Mouse (Mus musculus) midbrain, embryonic 14.5 days (tissue): ENCODE data around the gene Ofcc1. TPM values are rescaled to one million over a fixed set of nuclear protein-coding genes. Genes with fewer than 3 reads are reported as not detected.

ENCODE experiments used
- ATAC-seq: fragments of 200-750 bp; cut with Nextera tagmentation; 2 replicates; pipeline ENCODE4 v1.8.0; 2017; ENCODE audit warnings: moderate number of reproducible peaks, moderate library complexity; ENCODE audit not compliant: low FRiP score, low TSS enrichment
- DNase-seq: peaks from one replicate; pipeline ENCODE4 v3.0.0-alpha.2; 2015
- H3K27ac ChIP-seq: fragments of 300-500 bp; sonication (generic); replicated peaks from 2 replicates; pipeline ENCODE4 v1.5.1; 2014; ENCODE audit warnings: mild to moderate bottlenecking, low read depth, low read length, moderate library complexity
- H3K27me3 ChIP-seq: fragments of 300-500 bp; sonication (generic); 2 replicates; pipeline ENCODE4 v1.6.1; 2014; ENCODE audit warnings: low read length, control low read depth, mixed read lengths; ENCODE audit not compliant: control insufficient read depth, insufficient read depth
- H3K36me3 ChIP-seq: fragments of 300-500 bp; sonication (generic); 2 replicates; pipeline ENCODE4 v1.6.1; 2014; ENCODE audit warnings: low read length, control low read depth; ENCODE audit not compliant: control insufficient read depth, insufficient read depth
- H3K4me1 ChIP-seq: fragments of 300-500 bp; sonication (generic); 2 replicates; pipeline ENCODE4 v1.6.1; 2014; ENCODE audit warnings: mild to moderate bottlenecking, antibody characterized with exemption, low read length, control low read depth; ENCODE audit not compliant: control insufficient read depth, insufficient read depth
- H3K4me2 ChIP-seq: fragments of 300-500 bp; sonication (generic); 2 replicates; pipeline ENCODE4 v1.6.1; 2014; ENCODE audit warnings: mild to moderate bottlenecking, low read length, moderate library complexity
- H3K4me3 ChIP-seq: fragments of 300-500 bp; sonication (generic); replicated peaks from 2 replicates; pipeline ENCODE4 v1.5.1; 2014; ENCODE audit warnings: low read depth, low read length
- H3K9ac ChIP-seq: fragments of 300-500 bp; sonication (generic); replicated peaks from 2 replicates; pipeline ENCODE4 v1.6.1; 2014; ENCODE audit warnings: mild to moderate bottlenecking, low read length, moderate library complexity
- H3K9me3 ChIP-seq: fragments of 300-500 bp; sonication (generic); 2 replicates; pipeline ENCODE4 v1.6.1; 2016; ENCODE audit warnings: low read length, control low read depth, mixed read lengths; ENCODE audit not compliant: control insufficient read depth
- WGBS: fragments of 180-500 bp; shearing (Covaris S2); extraction: QIAGEN DNeasy Blood & Tissue Kit; methylation state at CpG from one replicate; pipeline ENCODE4 v1.1.7; 2014; 5-methylcytosine and 5-hydroxymethylcytosine counted together
- polyA plus RNA-seq: library from polyadenylated mRNA; unstranded; fragments of >200 nt; fragmentation: Nextera tagmentation; extraction: Ambion mirVana; gene quantifications from 2 replicates; pipeline ENCODE4 v1.2.1, GENCODE M21; 2014

The Ofcc1 gene
- 0.08 and 0.14 TPM in 2 replicates for polyA plus RNA-seq

GRCm38 (mm10) chr13:40361288-40361687, at the start of gene Ofcc1:
Ofcc1 (minus strand) TSS chr13:40361450.
- no peaks in the 10 kb centered on the region for H3K4me1 ChIP-seq
- no peak within 1 kb of the TSS for H3K27ac ChIP-seq
- no peak within 1 kb of the TSS for H3K4me2 ChIP-seq
- WGBS = 68% methylated on average over 3 of the region's 3 CpGs
- no peak for ATAC-seq
- H3K27me3 ChIP-seq = no peaks in the 10 kb centered on the region
- no peaks in the 10 kb centered on the region for H3K9me3 ChIP-seq
- H3K4me3 ChIP-seq = no peak within 1 kb of the TSS
- DNase-seq = no peak
- no peak within 1 kb of the TSS for H3K9ac ChIP-seq
- no peaks in the 10 kb centered on the region for H3K36me3 ChIP-seq

- ATAC-seq = no peak
- H3K9ac ChIP-seq = no peak overlapping the region
- H3K36me3 ChIP-seq = no peaks in the 10 kb centered on the region
- H3K9me3 ChIP-seq = no peaks in the 10 kb centered on the region
- no peaks in the 10 kb centered on the region for H3K4me1 ChIP-seq
- no peak overlapping the region for H3K27ac ChIP-seq
- no peak for DNase-seq
- H3K4me3 ChIP-seq = no peak overlapping the region
- WGBS = 94% methylated on average over 8 of the region's 8 CpGs
- H3K4me2 ChIP-seq = no peak overlapping the region
- H3K27me3 ChIP-seq = no peaks in the 10 kb centered on the region
These were observed 28.9 kb upstream of the Ofcc1 start for GRCm38 (mm10) chr13:40390120-40390519.

GRCm38 (mm10) chr13:40387446-40387845, 26.2 kb upstream of the Ofcc1 start:
- DNase-seq = no peak
- H3K27ac ChIP-seq = no peak overlapping the region
- 64% methylated on average over 4 of the region's 4 CpGs for WGBS

GRCm38 (mm10) chr13:40384962-40385361, 23.7 kb upstream of the Ofcc1 start:
- no peak overlapping the region for H3K4me2 ChIP-seq
- H3K4me3 ChIP-seq = no peak overlapping the region
- H3K36me3 ChIP-seq = no peaks in the 10 kb centered on the region
- no peak overlapping the region for H3K9ac ChIP-seq
- H3K27me3 ChIP-seq = no peaks in the 10 kb centered on the region
- no peak overlapping the region for H3K27ac ChIP-seq
- WGBS = 63% methylated on average over 4 of the region's 4 CpGs
- no peak for DNase-seq
- no peaks in the 10 kb centered on the region; the same call in 1 of the 2 replicates for H3K9me3 ChIP-seq
- ATAC-seq = no peak
- H3K4me1 ChIP-seq = no peaks in the 10 kb centered on the region

More at GRCm38 (mm10) chr13:40387446-40387845, 26.2 kb upstream of the Ofcc1 start:
- no peak overlapping the region for H3K4me2 ChIP-seq
- H3K27me3 ChIP-seq = no peaks in the 10 kb centered on the region
- no peaks in the 10 kb centered on the region for H3K36me3 ChIP-seq
- no peak overlapping the region for H3K4me3 ChIP-seq
- H3K9me3 ChIP-seq = no peaks in the 10 kb centered on the region
- H3K4me1 ChIP-seq = no peaks in the 10 kb centered on the region
- no peak for ATAC-seq
- no peak overlapping the region for H3K9ac ChIP-seq

- Histone ChIP-seq H3K27me3 (no peaks in the 10 kb centered on the region), H3K4me1 (no peaks in the 10 kb centered on the region), H3K9me3 (no peaks in the 10 kb centered on the region; the same call in 1 of the 2 replicates), H3K27ac (no peak overlapping the region), H3K36me3 (no peaks in the 10 kb centered on the region), H3K4me3 (no peak overlapping the region), H3K4me2 (no peak overlapping the region), H3K9ac (no peak overlapping the region)
- WGBS = 68% methylated on average over 5 of the region's 5 CpGs
- ATAC-seq (no peak), DNase-seq (no peak)
These were observed 15.5 kb upstream of the Ofcc1 start for GRCm38 (mm10) chr13:40376773-40377172.

GRCm38 (mm10) chr13:40366762-40367161, 5.5 kb upstream of the Ofcc1 start:
- 90% methylated on average over 11 of the region's 11 CpGs for WGBS
- H3K9ac ChIP-seq = no peak overlapping the region
- H3K27me3 ChIP-seq = no peaks in the 10 kb centered on the region
- H3K9me3 ChIP-seq = no peaks in the 10 kb centered on the region
- no peak overlapping the region for H3K4me2 ChIP-seq
- no peak for DNase-seq
- no peaks in the 10 kb centered on the region for H3K36me3 ChIP-seq
- no peak for ATAC-seq
- no peaks in the 10 kb centered on the region for H3K4me1 ChIP-seq
- no peak overlapping the region for H3K4me3 ChIP-seq
- H3K27ac ChIP-seq = no peak overlapping the region

- Histone ChIP-seq H3K9ac (no peak overlapping the region), H3K27ac (no peak overlapping the region), H3K4me3 (no peak overlapping the region), H3K9me3 (no peaks in the 10 kb centered on the region), H3K27me3 (no peaks in the 10 kb centered on the region), H3K4me1 (no peaks in the 10 kb centered on the region), H3K4me2 (no peak overlapping the region), H3K36me3 (no peaks in the 10 kb centered on the region)
- peak; percentile 39 for DNase-seq
- no peak for ATAC-seq
- WGBS = 56% methylated on average over 4 of the region's 4 CpGs
These were observed 3.6 kb upstream of the Ofcc1 start for GRCm38 (mm10) chr13:40364855-40365254.

GRCm38 (mm10) chr13:40360692-40361091, 558 bp downstream of the Ofcc1 start:
- no peak for DNase-seq
- no peak overlapping the region for H3K4me2 ChIP-seq
- WGBS = 60% methylated on average over 4 of the region's 4 CpGs
- H3K9me3 ChIP-seq = no peaks in the 10 kb centered on the region
- H3K27ac ChIP-seq = no peak overlapping the region
- H3K9ac ChIP-seq = no peak overlapping the region
- no peak for ATAC-seq
- no peaks in the 10 kb centered on the region for H3K4me1 ChIP-seq
- no peaks in the 10 kb centered on the region for H3K36me3 ChIP-seq
- H3K27me3 ChIP-seq = no peaks in the 10 kb centered on the region
- no peak overlapping the region for H3K4me3 ChIP-seq

- Histone ChIP-seq H3K27ac (no peak overlapping the region), H3K4me3 (no peak overlapping the region), H3K4me1 (no peaks in the 10 kb centered on the region), H3K9me3 (no peaks in the 10 kb centered on the region), H3K4me2 (no peak overlapping the region), H3K36me3 (no peaks in the 10 kb centered on the region), H3K27me3 (no peaks in the 10 kb centered on the region), H3K9ac (no peak overlapping the region)
- DNase-seq = no peak
- WGBS = 100% methylated on average over 2 of the region's 2 CpGs
- no peak for ATAC-seq
These were observed 14.2 kb downstream of the Ofcc1 start for GRCm38 (mm10) chr13:40347045-40347444.
